Mouse (Mus musculus) heart, adult 2 months (tissue): ENCODE results near the gene Gm49384. TPM values are rescaled to one million over a fixed set of nuclear protein-coding genes. Genes with fewer than 3 reads are reported as not detected.

Experiments used
- DNase-seq, 2 experiments: peaks; one replicate each; pipeline ENCODE4 v3.0.0; 2021
- H3K27ac ChIP-seq: fragments of 200-600 bp; 2 replicates; pipeline ENCODE4 v1.8.1; 2022
- H3K27me3 ChIP-seq: fragments of 200-500 bp; 2 replicates; pipeline ENCODE4 v1.6.1; 2012; ENCODE audit warnings: mild to moderate bottlenecking, low read length, inconsistent platforms, mixed read lengths; ENCODE audit not compliant: control insufficient read depth, insufficient read depth
- H3K36me3 ChIP-seq: fragments of 200-500 bp; 2 replicates; pipeline ENCODE4 v1.6.1; 2012; ENCODE audit warnings: low read length, inconsistent platforms; ENCODE audit not compliant: control insufficient read depth, insufficient read depth
- H3K4me1 ChIP-seq: fragments of 200-500 bp; 2 replicates; pipeline ENCODE4 v1.6.1; 2011; ENCODE audit warnings: low read length; ENCODE audit not compliant: control insufficient read depth, insufficient read depth
- H3K4me3 ChIP-seq: fragments of 200-600 bp; 2 replicates; pipeline ENCODE4 v1.8.1; 2022
- H3K79me2 ChIP-seq: fragments of 200-500 bp; replicated peaks from 2 replicates; pipeline ENCODE4 v1.6.1; 2012; ENCODE audit warnings: mild to moderate bottlenecking, inconsistent platforms, low read length, moderate library complexity, mixed read lengths; ENCODE audit not compliant: control insufficient read depth, insufficient read depth
- H3K9ac ChIP-seq: fragments of 200-500 bp; 2 replicates; pipeline ENCODE4 v1.6.1; 2012; ENCODE audit warnings: low read depth, mild to moderate bottlenecking, control low read depth, inconsistent platforms, low read length, mixed read lengths
- CTCF ChIP-seq: fragments of 200-600 bp; IDR thresholded peaks from 2 replicates; pipeline ENCODE4 v1.8.1; 2022; ENCODE audit warnings: antibody characterized with exemption, mild to moderate bottlenecking, moderate library complexity
- EP300 ChIP-seq: fragments of 200-500 bp; IDR thresholded peaks from 2 replicates; pipeline ENCODE4 v1.6.1; 2011; ENCODE audit warnings: low read depth, low read length, control low read depth; ENCODE audit not compliant: insufficient read depth
- POLR2A ChIP-seq: fragments of 200-500 bp; IDR thresholded peaks from 2 replicates; pipeline ENCODE4 v1.6.1; 2011; ENCODE audit warnings: mild to moderate bottlenecking, low read depth, low read length, control low read depth; ENCODE audit not compliant: insufficient read depth
- WGBS: fragments of 180-500 bp; shearing (Covaris S2); methylation state at CpG from one replicate; pipeline ENCODE4 v1.1.7; 2018; 5-methylcytosine and 5-hydroxymethylcytosine counted together
- intact Hi-C: fragments of 180-260 bp; cut with DNase I; formaldehyde crosslinking; loops from one replicate; pipeline ENCODE4 v1.15.1; 2025
- microRNA-seq, 2 experiments: library from miRNA; unstranded; fragments of <30 nt; microRNA quantifications; one replicate each; pipeline ENCODE4 v1.2.0; 2021
- polyA plus RNA-seq: library from polyadenylated mRNA; depleted of rRNA; stranded (reverse); fragments of >200 nt; gene quantifications from 2 replicates; pipeline ENCODE4 v1.2.3, GENCODE M21; 2012; rRNA removed
- total RNA-seq, 2 experiments: library from RNA; stranded (reverse); gene quantifications; 2 replicates each; pipeline ENCODE4 v1.2.3; 2021

Gene Gm49384
- total and polyA plus RNA-seq, 3 experiments = 1.7 to 1.8 TPM; not detected in 1

GRCm38 (mm10) chr12:69139841-69140240 is 64.2 kb downstream of the Gm49384 start:
- TF ChIP-seq CTCF (no peak), EP300 (no peak), POLR2A (no peak)
- H3K4me1 ChIP-seq = no peaks in the 10 kb centered on the region

More at GRCm38 (mm10) chr12:69139841-69140240, 64.2 kb downstream of the Gm49384 start:
- no peak overlapping the region for H3K4me3 ChIP-seq
- H3K79me2 ChIP-seq = no peaks in the 10 kb centered on the region
- no peak overlapping the region for H3K9ac ChIP-seq
- no peaks in the 10 kb centered on the region for H3K27me3 ChIP-seq
- 79% methylated on average over 7 of the region's 7 CpGs for WGBS
- H3K36me3 ChIP-seq = no peaks in the 10 kb centered on the region
- DNase-seq = no peak
- H3K27ac ChIP-seq = no peak overlapping the region
- intact Hi-C loops = no loop called here

Small RNA genes lying within 50 kb of the gene (microRNA-seq; reads per million reads assigned to microRNA genes)
- gene Gm47287 (0 reads per million in 2 experiments), gene Gm47295 (0.39 to 1.1 reads per million in 2 experiments)

Other genes with a start within 250 kb of the Gm49384 start
- 1,000 to 10,000 TPM; 1,353 to 1,535 TPM for gene Rps29, start 45.1 kb downstream of the Gm49384 start, total RNA-seq
- 945 and 1,207 TPM in 2 replicates for gene Rps29, start 45.1 kb downstream of the Gm49384 start, polyA plus RNA-seq
- not detected for gene Lrr1, start 35.5 kb downstream of the Gm49384 start, total RNA-seq
- not detected in 2 replicates for gene Lrr1, start 35.5 kb downstream of the Gm49384 start, polyA plus RNA-seq
- gene Rpl36al, start 20.2 kb downstream of the Gm49384 start, total RNA-seq = 100 to 1,000 TPM; 196 to 230 TPM
- gene Rpl36al, start 20.2 kb downstream of the Gm49384 start, polyA plus RNA-seq = 91.2 and 92.2 TPM in 2 replicates
- 10 to 100 TPM; 18.9 to 19.2 TPM for gene Mgat2, start 20.1 kb downstream of the Gm49384 start, total RNA-seq
- 6.5 and 10.6 TPM in 2 replicates for gene Mgat2, start 20.1 kb downstream of the Gm49384 start, polyA plus RNA-seq
- 1 to 10 TPM; 2.2 to 3.1 TPM for gene Gm49383, start 7.2 kb downstream of the Gm49384 start, total RNA-seq
- 1.00 and 2.1 TPM in 2 replicates for gene Gm49383, start 7.2 kb downstream of the Gm49384 start, polyA plus RNA-seq
- under 1 TPM; 0.50 to 0.80 TPM for gene Dnaaf2, start 5.8 kb downstream of the Gm49384 start, total RNA-seq
- gene Dnaaf2, start 5.8 kb downstream of the Gm49384 start, polyA plus RNA-seq = 0.67 and 0.94 TPM in 2 replicates
- gene Pole2, start 23.9 kb upstream of the Gm49384 start, total RNA-seq = under 1 TPM; 0.27 to 0.63 TPM
- gene Pole2, start 23.9 kb upstream of the Gm49384 start, polyA plus RNA-seq = 1.00 and 1.4 TPM in 2 replicates
- 10 to 100 TPM; 34.6 to 38.7 TPM for gene Klhdc1, start 36.9 kb upstream of the Gm49384 start, total RNA-seq
- 10.2 and 10.5 TPM in 2 replicates for gene Klhdc1, start 36.9 kb upstream of the Gm49384 start, polyA plus RNA-seq
- 100 to 1,000 TPM in 1 of 2 experiments, 10 to 100 TPM in 1; 93.1 to 114 TPM for gene Klhdc2, start 92.4 kb upstream of the Gm49384 start, total RNA-seq
- gene Klhdc2, start 92.4 kb upstream of the Gm49384 start, polyA plus RNA-seq = 46.7 and 81.4 TPM in 2 replicates
- gene Nemf, start 152.9 kb upstream of the Gm49384 start, total RNA-seq = 10 to 100 TPM; 21.9 to 22.7 TPM
- 3.8 and 10.5 TPM in 2 replicates for gene Nemf, start 152.9 kb upstream of the Gm49384 start, polyA plus RNA-seq
- 10 to 100 TPM; 35.0 to 38.7 TPM for gene Arf6, start 167.9 kb upstream of the Gm49384 start, total RNA-seq
- 30.3 and 32.9 TPM in 2 replicates for gene Arf6, start 167.9 kb upstream of the Gm49384 start, polyA plus RNA-seq
- gene Gm9887, start 168.2 kb upstream of the Gm49384 start, total RNA-seq = under 1 TPM; 0.39 to 0.84 TPM
- gene Gm9887, start 168.2 kb upstream of the Gm49384 start, polyA plus RNA-seq = 0.80 TPM in 1 of 2 replicates, not detected in the other